Mouse (Mus musculus) limb, embryonic 11.5 days (tissue): ENCODE data around the gene Gm9936. TPM values are rescaled to one million over a fixed set of nuclear protein-coding genes. Genes with fewer than 3 reads are reported as not detected.
"Not testable (repeated sequence)": the region's sequence is repeated elsewhere in the genome, so short reads cannot be mapped to it uniquely, and the experiment has no call there.

Source experiments
- ATAC-seq: fragments of 200-750 bp; cut with Nextera tagmentation; 2 replicates; pipeline ENCODE4 v1.8.0; 2017; ENCODE audit warnings: low read depth; ENCODE audit not compliant: insufficient number of reproducible peaks, low FRiP score, low TSS enrichment
- DNase-seq: peaks from one replicate; pipeline ENCODE4 v3.0.0-alpha.2; 2015; ENCODE audit warnings: low spot score
- H3K27ac ChIP-seq: fragments of 300-500 bp; sonication (generic); replicated peaks from 2 replicates; pipeline ENCODE4 v1.5.1; 2014; ENCODE audit warnings: low read depth, mild to moderate bottlenecking, low read length
- H3K27me3 ChIP-seq: fragments of 300-500 bp; sonication (generic); 2 replicates; pipeline ENCODE4 v1.6.1; 2014; ENCODE audit warnings: mild to moderate bottlenecking, low read length, mixed read lengths; ENCODE audit not compliant: control insufficient read depth, insufficient read depth
- H3K36me3 ChIP-seq: fragments of 300-500 bp; sonication (generic); 2 replicates; pipeline ENCODE4 v1.6.1; 2014; ENCODE audit warnings: mild to moderate bottlenecking, low read length, moderate library complexity, mixed read lengths; ENCODE audit not compliant: control insufficient read depth, insufficient read depth
- H3K4me1 ChIP-seq: fragments of 300-500 bp; sonication (generic); 2 replicates; pipeline ENCODE4 v1.6.1; 2014; ENCODE audit warnings: low read length, mixed read lengths; ENCODE audit not compliant: control insufficient read depth, insufficient read depth
- H3K4me2 ChIP-seq: fragments of 300-500 bp; sonication (generic); 2 replicates; pipeline ENCODE4 v1.6.1; 2014; ENCODE audit warnings: low read depth, mild to moderate bottlenecking, moderate library complexity; ENCODE audit not compliant: severe bottlenecking
- H3K4me3 ChIP-seq: fragments of 300-500 bp; sonication (generic); 2 replicates; pipeline ENCODE4 v1.5.1; 2014; ENCODE audit warnings: low read depth, low read length
- H3K9ac ChIP-seq: fragments of 300-500 bp; sonication (generic); 2 replicates; pipeline ENCODE4 v1.6.1; 2014; ENCODE audit warnings: mild to moderate bottlenecking, low read length
- H3K9me3 ChIP-seq: fragments of 300-500 bp; sonication (generic); 2 replicates; pipeline ENCODE4 v1.6.1; 2016; ENCODE audit warnings: low read length; ENCODE audit not compliant: control insufficient read depth
- WGBS: fragments of 180-500 bp; shearing (Covaris S2); extraction: QIAGEN DNeasy Blood & Tissue Kit; methylation state at CpG from one replicate; pipeline ENCODE4 v1.1.7; 2014; 5-methylcytosine and 5-hydroxymethylcytosine counted together
- polyA plus RNA-seq: library from polyadenylated mRNA; unstranded; fragments of >200 nt; fragmentation: Nextera tagmentation; extraction: Ambion mirVana; gene quantifications from 2 replicates; pipeline ENCODE4 v1.2.1, GENCODE M21; 2014

The Gm9936 gene
- polyA plus RNA-seq, 1 experiment from 2014 or later: 0.07 TPM

DNA sequence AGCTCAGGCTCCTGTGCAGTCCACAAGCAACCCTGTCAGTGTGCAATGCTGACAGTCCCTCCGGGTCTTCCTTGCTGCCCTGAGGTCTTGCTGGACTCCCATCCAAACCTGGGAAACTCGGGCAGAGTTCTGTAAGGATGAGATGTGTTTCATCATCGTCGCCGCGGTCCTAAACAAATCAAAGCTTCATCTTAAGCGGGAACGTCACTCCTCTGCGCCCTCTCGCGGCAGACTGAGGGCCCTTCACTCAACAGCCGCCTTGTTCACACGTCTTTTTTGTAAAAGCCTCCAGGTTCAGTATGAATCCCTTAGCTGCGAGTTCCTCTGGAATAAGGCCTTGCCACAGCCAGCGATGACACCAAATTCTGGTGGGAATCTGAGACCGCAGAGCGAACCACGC is 771 bp upstream of the Gm9936 start:
- DNase-seq: peak; percentile 91
- no peak for ATAC-seq
- WGBS: 6% methylated on average over 18 of the region's 18 CpGs
- Histone ChIP-seq H3K36me3 (no peaks in the 10 kb centered on the region), H3K27me3 (no peaks in the 10 kb centered on the region), H3K9me3 (no peaks in the 10 kb centered on the region), H3K27ac (no peak overlapping the region), H3K4me2 (peak overlapping the region; percentile 50), H3K9ac (peak overlapping the region; percentile 35; the same call in 1 of the 2 replicates), H3K4me1 (no peaks in the 10 kb centered on the region), H3K4me3 (peak overlapping the region; percentile 21; the same call in 1 of the 2 replicates)

DNA sequence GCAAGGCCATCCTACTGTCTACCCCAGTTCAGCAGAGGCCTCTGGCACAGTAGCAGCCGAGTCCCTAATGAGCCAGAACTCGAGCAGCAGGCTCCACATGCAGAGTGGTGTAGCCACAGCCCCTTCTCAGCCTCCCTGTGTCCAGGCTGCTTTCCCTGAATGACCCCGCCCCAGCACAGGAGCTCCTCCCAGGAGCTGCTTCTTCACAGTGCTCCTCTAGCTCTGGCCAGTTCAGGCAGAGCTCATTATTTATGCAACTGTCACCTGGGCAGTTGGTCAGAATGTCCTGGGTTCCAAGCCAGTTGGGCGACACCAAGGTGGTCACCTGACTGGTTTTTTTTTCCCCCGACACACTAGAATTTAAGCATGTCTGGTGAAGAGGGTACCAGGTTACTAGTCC is 5.1 kb downstream of the Gm9936 start, which contains the start of gene 4930519G04Rik:
Gene 4930519G04Rik (plus strand): TSS at position 301 of the 400 bp plus-strand sequence.
- not testable (repeated sequence) for H3K9ac ChIP-seq, H3K27me3 ChIP-seq, H3K4me3 ChIP-seq, H3K4me1 ChIP-seq, ATAC-seq, H3K4me2 ChIP-seq, H3K9me3 ChIP-seq, H3K36me3 ChIP-seq, H3K27ac ChIP-seq, DNase-seq
- 53% methylated on average over 3 of the region's 5 CpGs for whole genome bisulfite sequencing

DNA sequence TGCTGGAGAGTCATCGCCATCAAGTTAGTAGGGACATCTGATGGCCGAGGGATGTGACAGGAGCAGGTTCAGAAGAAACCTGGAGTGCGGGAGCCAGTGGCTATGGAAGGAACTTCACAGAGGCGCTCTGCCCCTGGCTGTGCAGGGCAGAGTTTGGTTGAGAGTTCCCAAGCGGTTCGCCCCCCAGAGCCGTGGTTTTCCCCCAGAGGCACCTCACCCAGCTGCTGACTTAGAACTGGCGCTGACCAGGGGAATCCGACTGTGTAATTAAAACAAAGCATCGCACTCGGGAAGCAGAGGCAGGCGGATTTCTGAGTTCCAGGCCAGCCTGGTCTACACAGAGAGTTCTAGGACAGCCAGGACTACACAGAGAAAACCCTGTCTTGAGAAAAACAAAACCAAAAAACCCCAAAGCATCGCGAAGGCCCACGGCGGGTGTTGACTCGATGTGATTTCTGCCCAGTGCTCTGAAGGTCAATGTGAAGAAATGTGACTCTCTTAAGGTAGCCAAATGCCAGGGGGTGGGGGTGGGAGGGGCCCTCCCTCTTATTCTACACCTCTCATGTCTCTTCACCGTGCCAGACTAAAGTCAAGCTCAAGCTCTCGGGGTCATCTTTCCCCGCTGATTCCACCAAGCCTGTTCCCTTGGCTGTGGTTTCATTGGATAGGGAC is 6.8 kb downstream of the Gm9936 start:
- WGBS: 85% methylated on average over 20 of the region's 20 CpGs

DNA sequence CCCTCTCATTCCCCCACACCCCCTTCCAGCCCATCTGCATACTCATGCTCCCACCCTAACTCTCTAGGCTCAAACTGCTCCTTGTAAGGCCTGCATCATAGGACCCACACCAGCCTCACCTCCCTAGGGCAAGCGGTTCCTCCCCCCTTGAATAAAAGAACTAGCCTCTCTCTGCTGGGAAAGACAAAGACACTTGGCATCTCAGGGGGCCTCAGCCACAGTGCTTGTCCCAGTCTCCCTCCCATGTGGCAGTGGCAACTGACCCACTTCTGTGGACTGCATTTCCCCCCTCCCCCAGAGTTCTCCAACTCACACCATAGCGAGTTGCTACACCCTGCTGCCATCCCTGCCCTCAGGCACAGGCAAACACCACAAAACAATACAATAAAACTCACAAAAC is 14.1 kb downstream of the Gm9936 start:
- H3K36me3 ChIP-seq, H3K4me3 ChIP-seq, H3K9ac ChIP-seq, H3K4me1 ChIP-seq, ATAC-seq, H3K27ac ChIP-seq, H3K9me3 ChIP-seq, H3K4me2 ChIP-seq, H3K27me3 ChIP-seq, DNase-seq: not testable (repeated sequence)
- 78% methylated on average over 2 of the region's 2 CpGs for WGBS

More for the DNA sequence above, 6.8 kb downstream of the Gm9936 start:
- Histone ChIP-seq H3K4me1 (no peaks in the 10 kb centered on the region), H3K27ac (no peak overlapping the region), H3K27me3 (no peaks in the 10 kb centered on the region), H3K4me3 (no peak overlapping the region), H3K9ac (no peak overlapping the region), H3K36me3 (no peaks in the 10 kb centered on the region), H3K4me2 (no peak overlapping the region), H3K9me3 (no peaks in the 10 kb centered on the region)
- no peak for DNase-seq
- no peak for ATAC-seq

DNA sequence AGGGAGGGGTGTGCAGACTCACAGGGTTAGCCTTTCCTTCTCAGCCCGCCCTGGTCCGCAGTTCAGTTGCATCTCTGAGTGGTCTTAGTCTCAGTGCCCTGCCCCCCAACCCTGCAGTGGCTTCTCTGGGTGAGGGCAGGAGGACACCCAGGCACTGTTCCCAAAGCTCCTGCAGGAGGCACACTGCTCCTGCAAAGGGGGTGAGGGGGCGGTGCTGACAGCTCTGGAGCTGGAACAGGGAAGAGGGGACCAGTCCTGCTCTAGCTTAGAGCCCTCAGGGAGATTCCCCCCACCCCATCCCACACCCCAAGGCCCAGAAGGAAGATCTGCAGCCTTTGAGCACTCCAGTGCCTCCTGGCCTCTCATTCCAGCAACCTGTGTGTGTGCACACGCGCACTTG is 15.8 kb downstream of the Gm9936 start:
- ATAC-seq (no peak), DNase-seq (no peak)
- Histone ChIP-seq H3K27ac (no peak overlapping the region), H3K4me1 (no peaks in the 10 kb centered on the region), H3K9ac (no peak overlapping the region), H3K9me3 (no peaks in the 10 kb centered on the region), H3K4me2 (no peak overlapping the region), H3K36me3 (no peaks in the 10 kb centered on the region), H3K27me3 (no peaks in the 10 kb centered on the region), H3K4me3 (no peak overlapping the region)
- 64% methylated on average over 5 of the region's 5 CpGs for whole genome bisulfite sequencing

DNA sequence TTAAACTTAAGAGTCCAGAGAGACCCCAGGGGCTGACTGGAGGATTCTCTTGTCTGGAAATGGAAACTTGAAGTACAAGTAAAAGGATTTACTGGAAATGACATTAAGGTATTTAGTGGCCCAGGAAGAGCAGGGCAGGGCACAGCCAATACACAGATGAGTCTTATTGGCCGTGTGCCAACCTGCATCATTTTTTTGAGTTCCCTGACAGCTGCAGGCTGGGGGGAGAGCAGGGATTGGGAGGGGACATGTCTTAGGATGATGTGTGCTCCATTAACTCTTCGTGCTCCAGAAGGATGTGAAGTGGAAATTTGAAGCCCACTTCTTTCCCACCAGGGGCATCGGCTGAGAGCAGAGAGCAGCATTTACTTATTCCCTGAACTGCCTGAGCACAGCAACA is 16.3 kb downstream of the Gm9936 start:
- not testable (repeated sequence) for DNase-seq, H3K4me3 ChIP-seq, H3K27ac ChIP-seq, H3K27me3 ChIP-seq, H3K9ac ChIP-seq, H3K4me1 ChIP-seq, H3K9me3 ChIP-seq, H3K4me2 ChIP-seq, H3K36me3 ChIP-seq, ATAC-seq
- WGBS: 51% methylated on average over 3 of the region's 3 CpGs

DNA sequence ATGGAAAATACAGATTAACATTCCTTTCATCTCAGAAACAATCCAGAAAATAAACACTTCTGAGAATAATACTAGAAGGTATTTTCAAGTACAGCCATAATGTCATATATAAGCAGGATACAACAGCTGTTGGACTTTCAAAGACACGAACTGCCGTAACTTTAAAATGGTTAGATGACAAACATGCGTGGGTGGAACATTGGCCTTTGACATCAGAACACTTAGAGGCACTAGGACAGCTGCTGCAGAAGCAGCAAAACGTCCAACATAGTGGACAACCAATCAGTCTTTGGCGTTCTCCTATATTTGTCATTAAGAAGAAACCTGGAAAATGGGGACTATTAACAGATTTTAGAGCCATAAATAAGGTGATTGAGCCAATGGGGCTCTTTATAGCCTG is 18.0 kb downstream of the Gm9936 start:
- H3K27me3 ChIP-seq, H3K4me3 ChIP-seq, H3K27ac ChIP-seq, H3K36me3 ChIP-seq, ATAC-seq, H3K4me1 ChIP-seq, H3K4me2 ChIP-seq, H3K9me3 ChIP-seq, DNase-seq, H3K9ac ChIP-seq: not testable (repeated sequence)
- 47% methylated on average over 5 of the region's 5 CpGs for WGBS

DNA sequence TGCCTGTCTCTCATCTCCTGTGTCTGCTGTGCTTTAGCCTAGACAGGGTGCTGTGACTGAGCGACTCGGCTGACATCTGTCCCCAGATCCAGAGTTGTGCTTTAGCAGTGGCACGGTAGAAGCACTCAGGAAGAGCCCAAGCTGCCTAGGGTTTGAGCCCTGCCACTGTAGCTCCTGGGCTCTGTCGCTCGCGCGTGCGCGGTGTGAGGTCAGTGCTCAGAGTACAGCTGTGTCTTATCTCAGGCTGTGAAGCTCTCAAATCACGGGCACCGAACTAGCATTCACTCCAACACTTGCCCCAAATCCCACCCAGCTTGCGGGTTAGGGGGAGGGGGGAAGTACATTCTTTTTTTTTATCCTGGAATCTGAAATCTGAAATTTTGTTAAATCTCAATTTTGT is 21.6 kb downstream of the Gm9936 start:
- DNase-seq (no peak), ATAC-seq (no peak)
- Histone ChIP-seq H3K27ac (no peak overlapping the region), H3K9ac (no peak overlapping the region), H3K27me3 (no peaks in the 10 kb centered on the region), H3K4me2 (no peak overlapping the region), H3K9me3 (no peaks in the 10 kb centered on the region), H3K36me3 (no peaks in the 10 kb centered on the region), H3K4me1 (no peaks in the 10 kb centered on the region), H3K4me3 (no peak overlapping the region)
- 61% methylated on average over 12 of the region's 12 CpGs for WGBS

DNA sequence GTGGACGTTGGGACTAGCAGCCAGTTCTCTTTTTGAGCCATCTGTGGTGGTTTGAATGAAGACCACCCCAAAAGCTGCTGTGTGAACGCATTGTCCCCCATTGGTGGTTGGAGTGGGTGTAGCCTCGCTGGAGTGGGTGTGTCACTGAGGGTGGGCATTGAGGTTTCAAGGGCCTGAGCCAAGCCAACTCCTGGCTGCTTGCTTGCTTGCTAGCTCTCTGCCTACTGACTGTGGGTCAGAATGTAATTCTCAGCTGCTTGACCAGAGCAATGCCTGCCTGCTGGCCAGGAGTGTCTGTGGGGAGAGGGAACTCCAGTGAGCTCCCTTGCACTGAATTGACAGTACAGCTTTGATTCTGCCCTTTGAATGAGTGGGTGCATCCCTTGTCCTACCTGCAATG is 28.7 kb downstream of the Gm9936 start:
- Histone ChIP-seq H3K9ac (no peak overlapping the region), H3K4me1 (0 out of 2 replicates have a peak, but pooled peaks cover 2% of the 10 kb centered on the region), H3K27me3 (no peaks in the 10 kb centered on the region), H3K4me3 (no peak overlapping the region), H3K27ac (no peak overlapping the region), H3K9me3 (no peaks in the 10 kb centered on the region), H3K4me2 (no peak overlapping the region), H3K36me3 (no peaks in the 10 kb centered on the region)
- WGBS: 62% methylated on average over 3 of the region's 3 CpGs
- DNase-seq (no peak), ATAC-seq (no peak)
